Mouse (Mus musculus): ENCODE data around the gene Birc3.
A peak's percentile ranks its signal among the peaks of the same experiment; 100 is the strongest.
"Not testable (repeated sequence)": the region's sequence is repeated elsewhere in the genome, so short reads cannot be mapped to it uniquely, and the experiment has no call there.

Birc3 gene

GRCm38 (mm10) chr9:7867981-7868380 lies 5.0 kb downstream of the Birc3 start:
- no peak for DNase-seq (ENCODE audit: low spot score in 2 of 2)

GRCm38 (mm10) chr9:7866981-7867380 lies 6.0 kb downstream of the Birc3 start:
- DNase-seq (ENCODE audit: low spot score in 2 of 2): not testable (repeated sequence)

DNA sequence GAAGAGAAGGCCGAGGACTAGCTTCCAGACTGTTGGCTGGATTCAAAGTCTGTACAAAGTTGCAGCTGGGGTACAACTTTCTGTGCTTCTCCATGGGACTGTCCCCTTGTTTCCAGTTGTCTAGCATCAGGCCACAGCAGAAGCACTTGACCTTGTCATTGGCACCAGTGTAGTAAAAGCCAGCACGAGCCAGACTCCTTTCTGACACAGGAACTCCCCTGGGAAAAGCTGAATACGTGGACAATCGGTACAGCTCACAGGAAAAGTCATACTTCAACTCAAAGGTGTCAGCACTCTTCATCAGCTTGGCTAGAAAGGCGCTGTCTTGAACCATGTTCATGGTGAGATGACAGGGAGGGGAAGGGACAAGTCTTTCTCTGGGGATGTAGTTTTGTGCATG lies 12.0 kb downstream of the Birc3 start:
- no peak for DNase-seq (ENCODE audit: low spot score in 2 of 2)

DNA sequence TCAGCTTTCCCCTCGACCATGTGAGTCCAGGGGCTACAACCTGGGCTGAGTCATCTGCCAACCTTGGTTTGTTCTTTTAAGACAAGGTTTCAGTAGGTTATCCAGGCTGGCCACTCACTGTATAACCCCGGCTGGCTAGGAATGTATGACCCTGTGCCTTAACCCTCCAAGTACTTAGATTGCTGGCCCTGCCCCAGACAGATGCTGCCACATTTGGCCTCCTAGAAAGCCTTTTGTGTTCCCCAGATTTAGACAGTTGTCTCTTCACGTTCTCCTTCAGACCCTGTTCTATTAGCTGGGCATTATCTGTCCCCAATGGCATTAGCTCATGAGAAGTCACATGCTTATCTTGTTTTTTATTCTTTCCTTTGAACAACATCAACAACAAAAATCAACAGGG lies 17.1 kb downstream of the Birc3 start:
- DNase-seq (ENCODE audit: low spot score in 2 of 2): no peak

- peak in 1 of 2 experiments; percentile 4 for DNase-seq (ENCODE audit: low spot score in 2 of 2)
These were observed 17.6 kb downstream of the Birc3 start for GRCm38 (mm10) chr9:7855374-7855773.

- not testable (repeated sequence) for DNase-seq (ENCODE audit: low spot score in 2 of 2)
These were observed 18.8 kb downstream of the Birc3 start for GRCm38 (mm10) chr9:7854196-7854595.

- DNase-seq (ENCODE audit: low spot score in 2 of 2): no peak
These were observed 20.4 kb downstream of the Birc3 start for GRCm38 (mm10) chr9:7852346-7853230.

DNA sequence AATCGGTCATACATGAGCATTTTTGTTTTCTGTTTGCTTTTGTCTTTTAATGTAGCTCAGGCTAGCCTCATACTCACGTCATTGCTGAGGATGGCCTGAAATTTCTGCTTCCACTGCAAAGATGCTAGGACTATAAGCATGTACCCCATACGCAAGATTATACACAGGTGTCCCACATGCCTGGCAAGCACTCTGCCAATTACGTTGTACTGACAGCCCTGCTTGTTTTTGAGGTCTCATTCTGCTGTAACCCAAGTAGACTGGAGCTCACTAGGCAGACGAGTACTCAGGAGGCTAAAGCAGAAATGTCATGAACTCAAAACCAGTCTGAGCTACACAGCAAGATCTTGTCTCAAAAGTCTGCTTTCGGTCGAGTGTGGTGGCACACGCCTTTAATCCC lies 21.1 kb downstream of the Birc3 start:
- no peak for DNase-seq (ENCODE audit: low spot score in 2 of 2)

DNA sequence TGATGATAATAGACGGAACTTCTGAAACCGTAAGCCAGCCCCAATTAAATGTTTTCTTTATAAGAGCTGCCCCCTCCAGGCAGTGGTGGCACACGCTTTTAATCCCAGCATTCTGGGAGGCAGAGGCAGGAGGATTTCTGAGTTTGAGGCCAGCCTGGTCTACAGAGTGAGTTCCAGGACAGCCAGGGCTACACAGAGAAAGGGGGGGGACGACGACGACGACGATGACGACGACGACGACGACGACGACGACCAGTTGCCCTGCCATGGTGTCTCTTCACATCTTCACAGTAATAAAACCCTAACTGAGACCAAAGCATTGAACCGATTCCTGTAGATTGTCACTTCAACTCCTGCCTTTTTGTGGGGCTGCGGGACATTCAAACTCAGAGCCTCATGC lies 24.8 kb downstream of the Birc3 start:
- no peak for DNase-seq (ENCODE audit: low spot score in 2 of 2)

GRCm38 (mm10) chr9:7846667-7847199 lies 26.3 kb downstream of the Birc3 start:
- no peak for DNase-seq (ENCODE audit: low spot score in 2 of 2)

- no peak for DNase-seq (ENCODE audit: low spot score in 2 of 2)
These were observed 27.6 kb downstream of the Birc3 start for GRCm38 (mm10) chr9:7845216-7845895.

DNA sequence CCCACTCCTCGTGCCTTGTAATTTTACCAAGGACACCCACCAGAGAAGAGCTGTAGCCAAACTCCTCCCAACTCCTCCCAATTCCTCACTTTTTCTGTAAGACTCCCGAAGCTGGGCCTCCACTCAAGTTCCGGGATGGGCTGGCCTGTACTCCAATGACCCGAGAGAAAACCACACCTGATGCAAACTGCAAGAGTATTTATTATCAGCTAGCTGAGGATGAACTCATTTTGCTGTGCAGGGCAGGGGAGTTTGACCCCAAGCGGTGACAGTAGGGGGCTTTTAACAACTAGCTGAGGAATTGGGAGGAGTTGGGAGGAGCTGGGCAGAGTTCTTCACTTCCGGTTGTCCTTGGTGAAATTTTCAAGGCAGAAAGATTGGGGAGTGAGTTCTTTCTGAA lies 31.8 kb downstream of the Birc3 start:
- DNase-seq (ENCODE audit: low spot score in 2 of 2): no peak

DNA sequence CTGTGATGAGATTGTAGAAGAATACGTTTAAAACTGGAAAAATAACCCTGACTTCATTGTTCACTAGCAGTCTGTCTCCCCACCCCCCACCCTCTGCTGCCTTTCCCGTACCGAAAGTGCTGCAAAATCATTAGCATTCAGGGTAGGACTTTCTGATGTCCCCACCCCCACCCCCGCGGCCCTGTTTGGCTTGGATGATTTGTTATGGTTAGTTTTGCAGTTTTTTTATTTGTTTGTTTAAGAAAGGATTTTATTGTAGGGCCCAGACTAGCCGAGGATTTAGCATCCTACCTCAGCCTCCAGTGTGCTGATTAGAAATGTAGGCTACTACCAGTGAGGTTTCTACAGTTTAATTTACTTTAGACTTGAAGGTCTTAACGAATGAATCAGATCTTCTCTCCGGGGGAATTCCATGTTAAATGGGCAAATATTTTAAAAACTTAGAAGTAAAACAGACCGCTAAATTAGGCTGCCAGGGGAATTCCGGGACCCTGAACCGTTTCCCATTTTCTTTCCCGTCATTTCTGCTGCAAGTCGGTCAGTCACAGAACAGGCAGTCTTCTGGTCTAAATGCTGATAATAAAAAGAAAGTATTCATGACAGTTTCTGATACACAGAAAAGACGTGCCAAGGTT lies 35.1 kb downstream of the Birc3 start:
- DNase-seq (ENCODE audit: low spot score in 2 of 2): peak in 1 of 2 experiments; percentile 12

DNA sequence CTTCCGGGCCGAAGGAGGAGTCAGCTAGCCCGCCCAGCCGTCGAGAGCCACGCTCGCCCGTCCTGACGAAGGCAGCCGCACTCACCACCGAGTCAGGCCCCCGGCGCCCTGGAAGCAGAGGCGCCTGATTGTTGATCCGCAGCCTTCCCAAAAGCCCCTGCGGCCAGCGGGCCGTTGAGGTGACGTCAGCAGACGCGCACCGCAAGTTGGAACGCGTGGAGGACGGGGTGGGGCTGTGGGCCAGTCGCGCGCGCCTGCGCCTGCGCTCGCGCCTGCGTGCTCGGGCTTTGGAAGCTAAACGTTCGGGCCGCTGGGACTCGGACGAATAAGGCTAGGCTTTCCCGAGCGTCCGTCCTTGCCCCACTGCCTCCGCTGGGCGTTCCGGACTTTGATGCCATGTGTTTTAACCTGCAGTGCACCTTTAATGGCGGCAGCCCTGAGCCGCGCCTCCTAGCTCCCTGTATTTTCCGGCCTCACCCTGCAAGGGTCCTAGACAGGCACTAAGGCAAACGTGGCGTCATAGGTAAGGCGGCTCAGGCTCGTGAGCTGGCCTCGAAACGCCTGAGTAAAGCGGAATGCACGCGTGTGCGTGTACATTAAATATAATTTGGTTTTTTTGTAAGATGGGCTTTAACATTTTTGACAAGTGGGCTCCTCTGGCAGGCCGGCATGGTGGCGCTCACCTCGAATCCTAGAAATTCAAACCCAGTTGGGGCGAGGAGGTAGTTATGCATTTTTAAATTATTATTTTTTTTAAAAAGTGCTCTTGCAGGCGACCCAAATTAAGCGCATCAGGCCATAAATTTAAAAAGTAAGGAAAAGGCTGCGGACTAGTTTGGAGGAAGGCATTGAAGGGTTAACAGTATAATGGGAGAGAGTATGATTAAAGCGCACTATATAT lies 35.8 kb downstream of the Birc3 start, which contains the start of gene Birc2:
Gene Birc2, minus strand, starts transcription at position 160 of the 901 bp plus-strand sequence.
- DNase-seq (ENCODE audit: low spot score in 2 of 2): peak; percentile 89 to 93

DNA sequence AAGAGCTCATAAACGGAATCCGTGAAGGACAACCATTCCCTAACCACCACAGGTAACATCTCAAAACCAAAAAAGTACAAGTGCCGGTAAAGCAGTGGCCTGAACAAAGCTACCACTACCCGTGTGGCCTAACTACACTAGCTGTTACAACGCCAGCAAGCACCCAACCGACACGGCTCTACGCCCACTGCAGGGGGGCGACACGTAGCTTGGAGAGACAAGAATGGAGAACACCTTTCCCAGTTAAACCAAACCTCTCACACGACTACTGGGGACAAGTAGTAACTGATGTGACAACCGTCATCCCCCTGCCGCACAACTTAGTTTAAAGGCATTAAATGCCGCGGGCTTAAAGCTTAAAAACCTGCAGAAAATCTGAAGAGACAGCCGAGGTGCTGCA lies 36.7 kb downstream of the Birc3 start:
- DNase-seq (ENCODE audit: low spot score in 2 of 2): peak in 1 of 2 experiments; percentile 44

GRCm38 (mm10) chr9:7835302-7835701 lies 37.7 kb downstream of the Birc3 start:
- DNase-seq (ENCODE audit: low spot score in 2 of 2): no peak

DNA sequence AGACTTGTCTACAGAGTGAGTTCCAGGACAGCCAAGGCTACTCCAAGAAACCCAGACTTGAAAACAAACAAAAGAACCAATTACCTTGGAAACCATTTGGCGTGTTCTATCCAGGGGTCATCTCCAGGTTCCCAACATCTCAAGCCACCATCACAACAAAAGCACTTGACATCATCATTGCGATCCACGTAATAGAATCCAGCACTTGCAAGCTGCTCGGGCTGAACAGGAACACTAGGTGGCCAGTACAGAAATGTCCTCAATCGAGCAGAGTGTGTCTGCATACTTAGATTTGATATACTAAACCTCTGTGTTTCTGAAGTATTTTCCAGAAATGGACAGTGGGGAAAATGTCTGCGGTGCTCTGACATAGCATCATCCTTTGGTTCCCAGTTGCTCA lies 39.6 kb downstream of the Birc3 start:
- no peak for DNase-seq (ENCODE audit: low spot score in 2 of 2)

DNA sequence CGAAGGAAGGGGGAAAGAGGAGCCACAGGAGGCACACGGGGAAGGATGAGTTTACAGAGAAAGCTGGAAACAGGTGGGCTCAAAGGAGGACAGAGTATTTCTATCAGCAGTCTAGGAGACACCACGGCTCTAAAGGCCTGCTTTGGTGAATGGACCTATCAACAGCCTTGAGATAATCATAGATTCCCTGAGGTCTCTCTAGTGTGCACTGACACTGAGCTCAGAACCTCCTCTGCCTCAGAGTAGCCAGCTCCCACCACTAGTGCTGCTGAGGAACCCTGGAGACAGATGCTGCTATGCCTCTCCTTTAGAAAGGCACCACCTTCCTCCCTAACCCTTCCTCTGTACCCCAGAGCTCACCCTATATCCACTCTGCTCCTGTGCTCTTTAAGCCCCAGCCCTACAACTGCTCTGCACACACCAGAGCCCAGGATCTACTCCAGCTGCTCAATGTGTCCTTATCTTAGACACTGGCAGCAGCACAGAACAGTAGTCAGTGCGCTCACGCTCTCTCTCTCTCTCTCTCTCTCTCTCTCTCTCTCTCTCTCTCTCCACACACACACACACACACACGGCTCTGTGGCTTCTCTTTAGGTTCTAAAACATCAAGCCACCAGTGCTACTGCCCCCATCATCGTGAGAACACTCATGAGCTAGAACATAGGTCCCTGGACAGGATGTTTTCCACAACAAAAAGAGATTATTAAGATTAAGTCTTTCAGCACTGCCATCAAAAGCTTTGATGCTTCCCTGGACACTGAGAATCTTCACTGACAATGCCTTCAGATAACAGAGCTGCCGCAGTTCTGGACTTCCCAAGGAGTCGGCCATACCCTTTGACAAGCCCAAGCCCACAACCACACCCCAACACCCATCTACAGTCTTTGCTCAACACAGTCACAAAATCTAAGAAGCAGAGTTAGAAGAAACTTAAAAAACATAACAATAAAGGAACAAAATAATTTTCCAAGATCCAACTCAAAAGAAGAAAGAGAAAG lies 43.2 kb downstream of the Birc3 start:
- DNase-seq (ENCODE audit: low spot score in 2 of 2): no peak

- no peak for DNase-seq (ENCODE audit: low spot score in 2 of 2)
These were observed 44.3 kb downstream of the Birc3 start for GRCm38 (mm10) chr9:7828706-7829105.

- DNase-seq (ENCODE audit: low spot score in 2 of 2): no peak
These were observed 48.1 kb downstream of the Birc3 start for GRCm38 (mm10) chr9:7824916-7825315.
